Comparison of ENCODE assay signal across 28 mouse cellular contexts in genomic region chr9:16159366-16159765, GRCm38 (mm10).
A peak's percentile ranks its signal among the peaks of the same experiment; 100 is the strongest.
DNase-seq lines count a peak whose midpoint lies in the region; ATAC-seq and TF ChIP-seq lines count a peak whose summit lies in the region.
"Had no signal": no experiment of that assay in that cellular context is flagged by ENCODE, and none has a peak within 500 bp of the region (broad histone marks: within the 10 kb centered on the region; RNA-seq: fewer than 3 reads in every experiment).

No protein-coding gene starts in this region.

- H3K27ac ChIP-seq in hindbrain, postnatal 0 days, result no peak overlapping the region
- H3K27ac ChIP-seq in hindbrain, embryonic 16.5 days (ENCODE audit: low read depth, low read length), result no peak overlapping the region
- H3K27ac ChIP-seq in liver, embryonic 14.5 days, result no peak overlapping the region
- no peak overlapping the region for H3K27ac ChIP-seq in liver, embryonic 11.5 days (ENCODE audit: low read depth, low read length)
- H3K27ac ChIP-seq: embryonic facial prominence, embryonic 13.5 days; forebrain, embryonic 10.5 days; forebrain, embryonic 15.5 days; heart, embryonic 10.5 days; heart, embryonic 15.5 days; midbrain, embryonic 15.5 days; neural tube, embryonic 15.5 days had no signal

- TF ChIP-seq EP300 in liver, embryonic 14.5 days (IDR thresholded peaks at IDR 0.05; ENCODE audit: low read depth), result no peak

- no peak for ATAC-seq in hindbrain, postnatal 0 days
- ATAC-seq in hindbrain, embryonic 16.5 days, result no peak
- ATAC-seq in liver, embryonic 14.5 days (ENCODE audit: insufficient read depth), result no peak
- no peak for ATAC-seq in liver, embryonic 11.5 days (replicated peaks; ENCODE audit: low FRiP score)
- ATAC-seq: CD4-positive, CD25-positive, alpha-beta regulatory T cell, adult 4 months; forebrain, embryonic 15.5 days; midbrain, embryonic 15.5 days had no signal

- no peaks in the 10 kb centered on the region for H3K27me3 ChIP-seq in hindbrain, postnatal 0 days (ENCODE audit: insufficient read depth, low read length)
- no peaks in the 10 kb centered on the region for H3K27me3 ChIP-seq in hindbrain, embryonic 16.5 days (replicated peaks; ENCODE audit: control insufficient read depth, insufficient read depth, low read length)
- no peaks in the 10 kb centered on the region for H3K27me3 ChIP-seq in liver, embryonic 14.5 days (ENCODE audit: control insufficient read depth, insufficient read depth, low read length)
- H3K27me3 ChIP-seq in liver, embryonic 11.5 days (replicated peaks; ENCODE audit: control insufficient read depth, insufficient read depth, low read length), result no peaks in the 10 kb centered on the region
- H3K27me3 ChIP-seq: embryonic facial prominence, embryonic 13.5 days; forebrain, embryonic 15.5 days; heart, embryonic 15.5 days; midbrain, embryonic 15.5 days; neural tube, embryonic 15.5 days had no signal

- H3K9me3 ChIP-seq in hindbrain, postnatal 0 days (ENCODE audit: low read length), result no peaks in the 10 kb centered on the region
- no peaks in the 10 kb centered on the region for H3K9me3 ChIP-seq in hindbrain, embryonic 16.5 days (ENCODE audit: control insufficient read depth, low read length)
- no peaks in the 10 kb centered on the region for H3K9me3 ChIP-seq in liver, embryonic 14.5 days (ENCODE audit: control insufficient read depth, low read length)
- no peaks in the 10 kb centered on the region for H3K9me3 ChIP-seq in liver, embryonic 11.5 days (ENCODE audit: control insufficient read depth, low read length)
- H3K9me3 ChIP-seq: embryonic facial prominence, embryonic 13.5 days; forebrain, embryonic 10.5 days; forebrain, embryonic 15.5 days; G1E; heart, embryonic 10.5 days; heart, embryonic 15.5 days; midbrain, embryonic 15.5 days; neural tube, embryonic 15.5 days had no signal

- H3K9ac ChIP-seq in hindbrain, postnatal 0 days (replicated peaks; ENCODE audit: low read length), result no peak overlapping the region
- no peak overlapping the region for H3K9ac ChIP-seq in hindbrain, embryonic 16.5 days (ENCODE audit: low read depth, low read length)
- no peak overlapping the region for H3K9ac ChIP-seq in liver, embryonic 14.5 days (replicated peaks)
- H3K9ac ChIP-seq in liver, embryonic 11.5 days (ENCODE audit: low read depth, low read length), result no peak overlapping the region
- H3K9ac ChIP-seq: embryonic facial prominence, embryonic 13.5 days; forebrain, embryonic 15.5 days; heart, embryonic 15.5 days; midbrain, embryonic 15.5 days; neural tube, embryonic 15.5 days had no signal

- no peak overlapping the region for H3K4me2 ChIP-seq in hindbrain, postnatal 0 days (ENCODE audit: low read depth, low read length)
- H3K4me2 ChIP-seq in hindbrain, embryonic 16.5 days (ENCODE audit: low read length), result no peak overlapping the region
- H3K4me2 ChIP-seq in liver, embryonic 14.5 days (ENCODE audit: low read depth), result no peak overlapping the region
- H3K4me2 ChIP-seq in liver, embryonic 11.5 days, result no peak overlapping the region
- H3K4me2 ChIP-seq: embryonic facial prominence, embryonic 13.5 days; forebrain, embryonic 15.5 days; heart, embryonic 15.5 days; midbrain, embryonic 15.5 days; neural tube, embryonic 15.5 days had no signal

- H3K36me3 ChIP-seq in hindbrain, postnatal 0 days (ENCODE audit: insufficient read depth, low read length), result no peaks in the 10 kb centered on the region
- no peaks in the 10 kb centered on the region for H3K36me3 ChIP-seq in hindbrain, embryonic 16.5 days (ENCODE audit: control insufficient read depth, insufficient read depth, low read length)
- H3K36me3 ChIP-seq in liver, embryonic 14.5 days (replicated peaks; ENCODE audit: control insufficient read depth, insufficient read depth, low read depth), result no peaks in the 10 kb centered on the region
- no peaks in the 10 kb centered on the region for H3K36me3 ChIP-seq in liver, embryonic 11.5 days (ENCODE audit: control insufficient read depth, insufficient read depth, low read length)
- H3K36me3 ChIP-seq: embryonic facial prominence, embryonic 13.5 days; forebrain, embryonic 10.5 days; forebrain, embryonic 15.5 days; G1E; heart, embryonic 10.5 days; heart, embryonic 15.5 days; midbrain, embryonic 15.5 days; neural tube, embryonic 15.5 days had no signal

- H3K4me3 ChIP-seq in hindbrain, postnatal 0 days (ENCODE audit: low read length), result no peak overlapping the region
- H3K4me3 ChIP-seq in hindbrain, embryonic 16.5 days (ENCODE audit: low read length), result no peak overlapping the region
- H3K4me3 ChIP-seq in liver, embryonic 14.5 days (ENCODE audit: insufficient read depth in 1 of 2, low read depth in 2 of 2, low read length in 2 of 2), result no peak overlapping the region
- no peak overlapping the region for H3K4me3 ChIP-seq in liver, embryonic 11.5 days (ENCODE audit: low read depth, low read length)
- H3K4me3 ChIP-seq: embryonic facial prominence, embryonic 13.5 days; forebrain, embryonic 10.5 days; forebrain, embryonic 15.5 days; heart, embryonic 10.5 days; heart, embryonic 15.5 days; midbrain, embryonic 15.5 days; neural tube, embryonic 15.5 days had no signal

- DNase-seq in hindbrain, postnatal 0 days (ENCODE audit: low spot score), result no peak
- no peak for DNase-seq in liver, embryonic 14.5 days (ENCODE audit: low read depth in 3 of 3, low spot score in 3 of 3)
- DNase-seq in liver, embryonic 11.5 days (ENCODE audit: low spot score), result no peak
- DNase-seq in ES-CJ7 (ENCODE audit: low read depth, low spot score) (peak; percentile 72), WW6 (ENCODE audit: low read depth, low spot score) (peak; percentile 9)
- no peak for DNase-seq in frontal cortex, postnatal 14 days (ENCODE audit: low spot score in 2 of 2)
- DNase-seq in cerebellum, postnatal 25 days, result no peak
- DNase-seq: adrenal gland, postnatal 14 days; cerebellum, adult 11-12 months; cerebellum, adult 9-11 months; kidney, adult 11 months; kidney, postnatal 14 days; left cerebral cortex, postnatal 4 days; lung, adult 18-20 months; lung, postnatal 14 days; right cerebral cortex, postnatal 25 days; thymus, adult 18-20 months; thymus, postnatal 36 days had no signal

- no peaks in the 10 kb centered on the region for H3K4me1 ChIP-seq in hindbrain, postnatal 0 days (ENCODE audit: insufficient read depth, low read length)
- H3K4me1 ChIP-seq in hindbrain, embryonic 16.5 days (ENCODE audit: control insufficient read depth, insufficient read depth, low read depth, low read length), result no peaks in the 10 kb centered on the region
- no peaks in the 10 kb centered on the region for H3K4me1 ChIP-seq in liver, embryonic 14.5 days (replicated peaks; ENCODE audit: control insufficient read depth in 2 of 2, insufficient read depth in 2 of 2, low read length in 1 of 2)
- no peaks in the 10 kb centered on the region for H3K4me1 ChIP-seq in liver, embryonic 11.5 days (replicated peaks; ENCODE audit: control insufficient read depth, insufficient read depth, low read length)
- H3K4me1 ChIP-seq: embryonic facial prominence, embryonic 13.5 days; forebrain, embryonic 10.5 days; forebrain, embryonic 15.5 days; heart, embryonic 10.5 days; heart, embryonic 15.5 days; midbrain, embryonic 15.5 days; neural tube, embryonic 15.5 days had no signal

- TF ChIP-seq CTCF in hindbrain, postnatal 0 days (IDR thresholded peaks at IDR 0.05; ENCODE audit: low read depth), result peak; percentile 9; the same call in 1 of the 2 replicates
- peak; percentile 19; the same call in 1 of the 2 replicates for TF ChIP-seq CTCF in liver, embryonic 14.5 days (IDR thresholded peaks at IDR 0.05; ENCODE audit: low read depth)

- WGBS in hindbrain, postnatal 0 days, result 97% methylated on average over 5 of the region's 5 CpGs
- 95% methylated on average over 5 of the region's 5 CpGs for WGBS in hindbrain, embryonic 16.5 days
- WGBS in liver, embryonic 14.5 days (ENCODE audit: insufficient replicate concordance), result 71% methylated on average over 5 of the region's 5 CpGs
- 96% methylated on average over 5 of the region's 5 CpGs for WGBS in liver, embryonic 11.5 days

Comparison
In these comparisons a context has a peak if more than half of its experiments do, and no peak if none do; other contexts are left out.
1. DNase-seq: peak in ES-CJ7 (single experiment) and WW6 (single experiment); none in hindbrain, postnatal 0 days (single experiment), liver, embryonic 14.5 days (0 of 3), liver, embryonic 11.5 days (single experiment), frontal cortex, postnatal 14 days (0 of 2) and cerebellum, postnatal 25 days (0 of 2).